Mouse (Mus musculus) adrenal gland, adult 18-20 months (tissue): ENCODE data around the gene Dnal4. TPM values are rescaled to one million over a fixed set of nuclear protein-coding genes. Genes with fewer than 3 reads are reported as not detected.
"Not testable (repeated sequence)": the region's sequence is repeated elsewhere in the genome, so short reads cannot be mapped to it uniquely, and the experiment has no call there.

Source experiments
- DNase-seq, 2 experiments: peaks; one replicate each; pipeline ENCODE4 v3.0.0; 2021 to 2022; ENCODE audit warnings: low spot score in 2 of 2
- long read RNA-seq, 2 experiments: library from polyadenylated mRNA; stranded (forward); transcript quantifications; one replicate each; pipeline ENCODE4 v2.0.0; 2021
- total RNA-seq, 2 experiments: library from RNA; stranded (reverse); gene quantifications; 1 replicate in 1 of 2; 2 replicates in 1 of 2; pipeline ENCODE4 v1.2.3; 2021

Gene Dnal4
- 10 to 100 TPM; 15.0 to 16.6 TPM for total RNA-seq
- long read RNA-seq, experiment 1, transcript Dnal4-201 (4 exons, 1,472 nt), result major isoform, 13 of 20 reads
- long read RNA-seq, experiment 1, partial matches to known transcripts, result 4 of 20 reads
- long read RNA-seq, experiment 1, other reads (novel, unspliced or antisense), result 3 of 20 reads
- long read RNA-seq, experiment 2, transcript Dnal4-201 (4 exons, 1,472 nt), result major isoform, 41 of 56 reads
- long read RNA-seq, experiment 2, partial matches to known transcripts, result 11 of 56 reads
- long read RNA-seq, experiment 2, other reads (novel, unspliced or antisense), result 4 of 56 reads

- no peak for DNase-seq
Measured at GRCm38 (mm10) chr15:79777749-79778148, at the start of gene Dnal4. TSS of gene Dnal4 (minus strand) at chr15:79777849.

GRCm38 (mm10) chr15:79827061-79827777 is 49.6 kb upstream of the Dnal4 start:
- DNase-seq, result no peak

- DNase-seq, result no peak
Measured at GRCm38 (mm10) chr15:79826221-79826935, 48.7 kb upstream of the Dnal4 start.

GRCm38 (mm10) chr15:79825146-79825825 is 47.6 kb upstream of the Dnal4 start:
- no peak for DNase-seq

GRCm38 (mm10) chr15:79823588-79824280 is 46.1 kb upstream of the Dnal4 start:
- peak in 1 of 2 experiments; percentile 54 for DNase-seq

GRCm38 (mm10) chr15:79822265-79823199 is 44.9 kb upstream of the Dnal4 start:
- no peak for DNase-seq

GRCm38 (mm10) chr15:79818325-79818724 is 40.7 kb upstream of the Dnal4 start:
- DNase-seq, result no peak

GRCm38 (mm10) chr15:79813666-79814258 is 36.1 kb upstream of the Dnal4 start:
- no peak for DNase-seq

GRCm38 (mm10) chr15:79812840-79813239 is 35.2 kb upstream of the Dnal4 start:
- DNase-seq, result not testable (repeated sequence)

GRCm38 (mm10) chr15:79810997-79811396 is 33.3 kb upstream of the Dnal4 start:
- no peak for DNase-seq

- DNase-seq, result no peak
Measured at GRCm38 (mm10) chr15:79810061-79810460, 32.4 kb upstream of the Dnal4 start.

GRCm38 (mm10) chr15:79808658-79809057 is 31.0 kb upstream of the Dnal4 start:
- DNase-seq, result no peak

GRCm38 (mm10) chr15:79808114-79808513 is 30.5 kb upstream of the Dnal4 start:
- DNase-seq, result peak in 1 of 2 experiments; percentile 40

- no peak for DNase-seq
Measured at GRCm38 (mm10) chr15:79807050-79807449, 29.4 kb upstream of the Dnal4 start.

GRCm38 (mm10) chr15:79805246-79805645 is 27.6 kb upstream of the Dnal4 start:
- DNase-seq, result no peak

GRCm38 (mm10) chr15:79804352-79805071 is 26.9 kb upstream of the Dnal4 start, which contains the start of gene Nptxr:
TSS of gene Nptxr (minus strand) at chr15:79804766.
- DNase-seq, result peak; percentile 57 to 74

- DNase-seq, result peak in 1 of 2 experiments; percentile 32
Measured at GRCm38 (mm10) chr15:79803533-79804351, 26.1 kb upstream of the Dnal4 start.
